Mouse (Mus musculus) layer of hippocampus, adult 11-12 months (tissue): ENCODE measurements at regions not wholly inside any gene's neighbourhood (a gene's known extent, or its start where the extent isn't known, plus 50 kb on each side); places are given as distances from the start of the nearest gene placed in this dataset.
"Not testable (repeated sequence)": the region's sequence is repeated elsewhere in the genome, so short reads cannot be mapped to it uniquely, and the experiment has no call there.

ENCODE experiments used
- DNase-seq: peaks from one replicate; pipeline ENCODE4 v3.0.0; 2022; ENCODE audit warnings: low spot score

- no peak for DNase-seq
Measured at GRCm38 (mm10) chr5:59831836-59832235, 1976.8 kb upstream of the G6pd2 start.

GRCm38 (mm10) chr5:59845745-59846144, 1962.9 kb upstream of the G6pd2 start:
- DNase-seq: no peak

GRCm38 (mm10) chr5:59847643-59848042, 1961.0 kb upstream of the G6pd2 start:
- no peak for DNase-seq

- no peak for DNase-seq
Measured at GRCm38 (mm10) chr5:59893952-59894724, 1914.5 kb upstream of the G6pd2 start.

- no peak for DNase-seq
Measured at GRCm38 (mm10) chr5:59921910-59922309, 1886.7 kb upstream of the G6pd2 start.

- no peak for DNase-seq
Measured at GRCm38 (mm10) chr5:59940861-59941260, 1867.8 kb upstream of the G6pd2 start.

GRCm38 (mm10) chr5:59945761-59946160, 1862.9 kb upstream of the G6pd2 start:
- DNase-seq: no peak

- DNase-seq: no peak
Measured at GRCm38 (mm10) chr5:59947831-59948568, 1860.6 kb upstream of the G6pd2 start.

- not testable (repeated sequence) for DNase-seq
Measured at GRCm38 (mm10) chr5:59956240-59956639, 1852.4 kb upstream of the G6pd2 start.

- peak; percentile 42 for DNase-seq
Measured at GRCm38 (mm10) chr5:59996698-59997097, 1811.9 kb upstream of the G6pd2 start.

GRCm38 (mm10) chr5:60042603-60043175, 1765.9 kb upstream of the G6pd2 start:
- not testable (repeated sequence) for DNase-seq

- no peak for DNase-seq
Measured at GRCm38 (mm10) chr5:60049053-60049452, 1759.6 kb upstream of the G6pd2 start.

- DNase-seq: no peak
Measured at GRCm38 (mm10) chr5:60061178-60061577, 1747.4 kb upstream of the G6pd2 start.
